Mouse (Mus musculus) left cerebral cortex, adult 6 months (tissue): ENCODE data around the gene Olfr816. TPM values are rescaled to one million over a fixed set of nuclear protein-coding genes. Genes with fewer than 3 reads are reported as not detected.

ENCODE experiments used
- long read RNA-seq, 2 experiments: library from polyadenylated mRNA; unstranded; transcript quantifications; one replicate each; pipeline ENCODE4 v2.0.0; 2019 to 2020
- polyA plus RNA-seq: library from polyadenylated mRNA; unstranded; fragments of <200 nt; fragmentation: Nextera tagmentation; gene quantifications from 2 replicates; pipeline ENCODE4 v1.2.3, GENCODE M21; 2021

The Olfr816 gene
- not detected in 2 replicates for polyA plus RNA-seq
- long read RNA-seq, experiment 1, result 0 reads
- long read RNA-seq, experiment 2, result 0 reads

GRCm38 (mm10) chr10:129915497-129915896 lies at the start of gene Olfr816:
Gene Olfr816, minus strand, starts transcription at chr10:129915597.

GRCm38 (mm10) chr10:129949000-129949399 lies 33.6 kb upstream of the Olfr816 start, which contains the start of gene Olfr818:
Gene Olfr818, minus strand, starts transcription at chr10:129949100.

GRCm38 (mm10) chr10:129905767-129906166 lies 9.6 kb downstream of the Olfr816 start, which contains the start of gene Olfr815:
Gene Olfr815, minus strand, starts transcription at chr10:129905867.

GRCm38 (mm10) chr10:129879751-129880150 lies 35.6 kb downstream of the Olfr816 start, which contains the start of gene Olfr814:
Gene Olfr814, minus strand, starts transcription at chr10:129879851.

Other genes with a start within 250 kb of the Olfr816 start
- gene Olfr801, start 241.7 kb downstream of the Olfr816 start, polyA plus RNA-seq, result not detected in 2 replicates
- 0.03 and 0.07 TPM in 2 replicates for gene Olfr802, start 227.4 kb downstream of the Olfr816 start, polyA plus RNA-seq
- not detected in 2 replicates for gene Olfr803, start 221.3 kb downstream of the Olfr816 start, polyA plus RNA-seq
- gene Olfr804, start 212.4 kb downstream of the Olfr816 start, polyA plus RNA-seq, result not detected in 2 replicates
- not detected in 2 replicates for gene Olfr805, start 186.2 kb downstream of the Olfr816 start, polyA plus RNA-seq
- gene Olfr806, start 173.7 kb downstream of the Olfr816 start, polyA plus RNA-seq, result not detected in 2 replicates
- not detected in 2 replicates for gene Olfr807, start 157.8 kb downstream of the Olfr816 start, polyA plus RNA-seq
- not detected in 2 replicates for gene Olfr808, start 150.1 kb downstream of the Olfr816 start, polyA plus RNA-seq
- gene Olfr809, start 141.0 kb downstream of the Olfr816 start, polyA plus RNA-seq, result not detected in 2 replicates
- not detected in 2 replicates for gene Olfr810, start 120.7 kb downstream of the Olfr816 start, polyA plus RNA-seq
- not detected in 2 replicates for gene Olfr811, start 111.2 kb downstream of the Olfr816 start, polyA plus RNA-seq
- not detected in 2 replicates for gene Olfr812, start 69.5 kb downstream of the Olfr816 start, polyA plus RNA-seq
- gene Olfr813, start 60.2 kb downstream of the Olfr816 start, polyA plus RNA-seq, result not detected in 2 replicates
- not detected in 2 replicates for gene Olfr814, start 35.7 kb downstream of the Olfr816 start, polyA plus RNA-seq
- gene Olfr815, start 9.7 kb downstream of the Olfr816 start, polyA plus RNA-seq, result not detected in 2 replicates
- gene Olfr818, start 33.5 kb upstream of the Olfr816 start, polyA plus RNA-seq, result not detected in 2 replicates
- gene Olfr819, start 51.7 kb upstream of the Olfr816 start, polyA plus RNA-seq, result not detected in 2 replicates
- not detected in 2 replicates for gene Olfr247, start 60.5 kb upstream of the Olfr816 start, polyA plus RNA-seq
- 0.03 TPM in 1 of 2 replicates, not detected in the other for gene Gm10310, start 69.5 kb upstream of the Olfr816 start, polyA plus RNA-seq
- not detected in 2 replicates for gene Olfr820, start 97.0 kb upstream of the Olfr816 start, polyA plus RNA-seq
- gene Olfr821, start 114.8 kb upstream of the Olfr816 start, polyA plus RNA-seq, result not detected in 2 replicates
- not detected in 2 replicates for gene Olfr822, start 155.6 kb upstream of the Olfr816 start, polyA plus RNA-seq
- not detected in 2 replicates for gene Olfr823, start 199.8 kb upstream of the Olfr816 start, polyA plus RNA-seq
- not detected in 2 replicates for gene Olfr824, start 214.4 kb upstream of the Olfr816 start, polyA plus RNA-seq